Mouse (Mus musculus): ENCODE measurements around the gene Rftn1. TPM values are rescaled to one million over a fixed set of nuclear protein-coding genes. Genes with fewer than 3 reads are reported as not detected.

Rftn1 gene
- polyA plus RNA-seq, 1 experiment from 2014 or later: 7.6 TPM

- Histone ChIP-seq H3K4me1 (replicated peaks) (peaks cover 27% of the 10 kb centered on the region), H3K36me3 (no peaks in the 10 kb centered on the region), H3K9me3 (no peaks in the 10 kb centered on the region), H3K4me3 (no peak overlapping the region), H3K27ac (0 out of 2 replicates have a peak overlapping the region, but pooled peaks have one; percentile 16), H3K27me3 (ENCODE audit: insufficient read depth, poor library complexity, severe bottlenecking) (peaks cover 52% of the 10 kb centered on the region)
- DNase-seq (ENCODE audit: low spot score): no peak
- 94% methylated on average over 7 of the region's 7 CpGs for WGBS
Measured at GRCm38 (mm10) chr17:50195399-50195798, 4.9 kb upstream of the Rftn1 start.

- no peaks in the 10 kb centered on the region for H3K36me3 ChIP-seq
- no peak for DNase-seq (ENCODE audit: low spot score)
- H3K27me3 ChIP-seq (ENCODE audit: insufficient read depth, poor library complexity, severe bottlenecking): peaks cover 61% of the 10 kb centered on the region
- no peak overlapping the region for H3K27ac ChIP-seq
- peaks cover 34% of the 10 kb centered on the region for H3K4me1 ChIP-seq (replicated peaks)
- H3K9me3 ChIP-seq: no peaks in the 10 kb centered on the region
- WGBS: 81% methylated on average over 3 of the region's 3 CpGs
- no peak overlapping the region for H3K4me3 ChIP-seq
Measured at GRCm38 (mm10) chr17:50194541-50194940, 4.1 kb upstream of the Rftn1 start.

GRCm38 (mm10) chr17:50193653-50194052 lies 3.2 kb upstream of the Rftn1 start:
- no peak for DNase-seq (ENCODE audit: low spot score)
- H3K36me3 ChIP-seq: no peaks in the 10 kb centered on the region
- 58% methylated on average over 3 of the region's 3 CpGs for WGBS
- no peak overlapping the region for H3K27ac ChIP-seq
- peaks cover 70% of the 10 kb centered on the region for H3K27me3 ChIP-seq (ENCODE audit: insufficient read depth, poor library complexity, severe bottlenecking)
- peaks cover 37% of the 10 kb centered on the region for H3K4me1 ChIP-seq (replicated peaks)
- no peak overlapping the region for H3K4me3 ChIP-seq
- H3K9me3 ChIP-seq: no peaks in the 10 kb centered on the region

- no peaks in the 10 kb centered on the region for H3K36me3 ChIP-seq
- peaks cover 37% of the 10 kb centered on the region for H3K4me1 ChIP-seq (replicated peaks)
- H3K27me3 ChIP-seq (ENCODE audit: insufficient read depth, poor library complexity, severe bottlenecking): peaks cover 73% of the 10 kb centered on the region
- WGBS: 29% methylated on average over 10 of the region's 10 CpGs
- no peaks in the 10 kb centered on the region for H3K9me3 ChIP-seq
- DNase-seq (ENCODE audit: low spot score): peak; percentile 23
- H3K4me3 ChIP-seq: no peak overlapping the region
- H3K27ac ChIP-seq: no peak overlapping the region
Measured at GRCm38 (mm10) chr17:50192376-50192940, 2.0 kb upstream of the Rftn1 start.

- WGBS: 42% methylated on average over 9 of the region's 9 CpGs
- no peaks in the 10 kb centered on the region for H3K36me3 ChIP-seq
- DNase-seq (ENCODE audit: low spot score): no peak
- H3K4me3 ChIP-seq: no peak overlapping the region
- no peak overlapping the region for H3K27ac ChIP-seq
- H3K9me3 ChIP-seq: no peaks in the 10 kb centered on the region
- peaks cover 36% of the 10 kb centered on the region for H3K4me1 ChIP-seq (replicated peaks)
- peaks cover 73% of the 10 kb centered on the region for H3K27me3 ChIP-seq (ENCODE audit: insufficient read depth, poor library complexity, severe bottlenecking)
Measured at GRCm38 (mm10) chr17:50191318-50191957, 964 bp upstream of the Rftn1 start.

GRCm38 (mm10) chr17:50189381-50190012 lies 977 bp downstream of the Rftn1 start:
- Histone ChIP-seq H3K4me1 (replicated peaks) (peaks cover 26% of the 10 kb centered on the region), H3K9me3 (no peaks in the 10 kb centered on the region), H3K4me3 (peak overlapping the region; percentile 63), H3K27me3 (ENCODE audit: insufficient read depth, poor library complexity, severe bottlenecking) (peaks cover 62% of the 10 kb centered on the region), H3K27ac (peak overlapping the region; percentile 74; the same call in 1 of the 2 replicates), H3K36me3 (no peaks in the 10 kb centered on the region)
- peak; percentile 65 for DNase-seq (ENCODE audit: low spot score)
- under 1% methylated on average over 24 of the region's 24 CpGs for WGBS

- Histone ChIP-seq H3K27me3 (ENCODE audit: insufficient read depth, poor library complexity, severe bottlenecking) (peaks cover 55% of the 10 kb centered on the region), H3K4me3 (peak overlapping the region; percentile 63; the same call in 1 of the 2 replicates), H3K4me1 (replicated peaks) (peaks cover 26% of the 10 kb centered on the region), H3K9me3 (no peaks in the 10 kb centered on the region), H3K36me3 (no peaks in the 10 kb centered on the region), H3K27ac (no peak overlapping the region)
- no peak for DNase-seq (ENCODE audit: low spot score)
- 79% methylated on average over 12 of the region's 12 CpGs for WGBS
Measured at GRCm38 (mm10) chr17:50188662-50189345, 1.7 kb downstream of the Rftn1 start.

GRCm38 (mm10) chr17:50185616-50186015 lies 4.9 kb downstream of the Rftn1 start:
- Histone ChIP-seq H3K27ac (no peak overlapping the region), H3K36me3 (no peaks in the 10 kb centered on the region), H3K4me3 (no peak overlapping the region), H3K9me3 (no peaks in the 10 kb centered on the region), H3K27me3 (ENCODE audit: insufficient read depth, poor library complexity, severe bottlenecking) (peaks cover 23% of the 10 kb centered on the region), H3K4me1 (replicated peaks) (peaks cover 14% of the 10 kb centered on the region)
- WGBS: 93% methylated on average over 5 of the region's 5 CpGs
- DNase-seq (ENCODE audit: low spot score): no peak

- Histone ChIP-seq H3K27me3 (ENCODE audit: insufficient read depth, poor library complexity, severe bottlenecking) (peaks cover 18% of the 10 kb centered on the region), H3K4me3 (no peak overlapping the region)
- DNase-seq (ENCODE audit: low spot score): no peak
Measured at GRCm38 (mm10) chr17:50185083-50185482, 5.4 kb downstream of the Rftn1 start.

GRCm38 (mm10) chr17:50184217-50185038 lies 6.0 kb downstream of the Rftn1 start:
- DNase-seq (ENCODE audit: low spot score): no peak
- H3K27ac ChIP-seq: no peak overlapping the region

More at GRCm38 (mm10) chr17:50185083-50185482, 5.4 kb downstream of the Rftn1 start:
- Histone ChIP-seq H3K36me3 (no peaks in the 10 kb centered on the region), H3K27ac (no peak overlapping the region), H3K9me3 (no peaks in the 10 kb centered on the region), H3K4me1 (replicated peaks) (peaks cover 8% of the 10 kb centered on the region)
- 75% methylated on average over 4 of the region's 4 CpGs for WGBS

GRCm38 (mm10) chr17:50183300-50183699 lies 7.2 kb downstream of the Rftn1 start:
- H3K9me3 ChIP-seq: no peaks in the 10 kb centered on the region; the same call in 1 of the 2 replicates
- H3K36me3 ChIP-seq: no peaks in the 10 kb centered on the region
- no peaks in the 10 kb centered on the region for H3K4me1 ChIP-seq (replicated peaks)
- no peaks in the 10 kb centered on the region for H3K27me3 ChIP-seq (ENCODE audit: insufficient read depth, poor library complexity, severe bottlenecking)
- DNase-seq (ENCODE audit: low spot score): no peak
- H3K4me3 ChIP-seq: no peak overlapping the region
- no peak overlapping the region for H3K27ac ChIP-seq
- WGBS: 84% methylated on average over 4 of the region's 4 CpGs

More at GRCm38 (mm10) chr17:50184217-50185038, 6.0 kb downstream of the Rftn1 start:
- H3K4me3 ChIP-seq: no peak overlapping the region
- no peaks in the 10 kb centered on the region for H3K36me3 ChIP-seq
- no peaks in the 10 kb centered on the region for H3K9me3 ChIP-seq
- H3K4me1 ChIP-seq (replicated peaks): peaks cover 2% of the 10 kb centered on the region; the same call in 1 of the 2 replicates
- H3K27me3 ChIP-seq (ENCODE audit: insufficient read depth, poor library complexity, severe bottlenecking): peaks cover 11% of the 10 kb centered on the region
- WGBS: 89% methylated on average over 12 of the region's 12 CpGs

- Histone ChIP-seq H3K27ac (no peak overlapping the region), H3K27me3 (ENCODE audit: insufficient read depth, poor library complexity, severe bottlenecking) (no peaks in the 10 kb centered on the region), H3K36me3 (no peaks in the 10 kb centered on the region), H3K4me3 (no peak overlapping the region), H3K4me1 (replicated peaks) (no peaks in the 10 kb centered on the region), H3K9me3 (no peaks in the 10 kb centered on the region; the same call in 1 of the 2 replicates)
- no peak for DNase-seq (ENCODE audit: low spot score)
- WGBS: 82% methylated on average over 3 of the region's 3 CpGs
Measured at GRCm38 (mm10) chr17:50182542-50182951, 7.9 kb downstream of the Rftn1 start.
